Mouse (Mus musculus) lung, postnatal 14 days (tissue): Measurements from ENCODE around the gene Pcid2.

Experiments used
- DNase-seq: peaks from one replicate; pipeline ENCODE4 v3.0.0; 2021

The Pcid2 gene

DNA sequence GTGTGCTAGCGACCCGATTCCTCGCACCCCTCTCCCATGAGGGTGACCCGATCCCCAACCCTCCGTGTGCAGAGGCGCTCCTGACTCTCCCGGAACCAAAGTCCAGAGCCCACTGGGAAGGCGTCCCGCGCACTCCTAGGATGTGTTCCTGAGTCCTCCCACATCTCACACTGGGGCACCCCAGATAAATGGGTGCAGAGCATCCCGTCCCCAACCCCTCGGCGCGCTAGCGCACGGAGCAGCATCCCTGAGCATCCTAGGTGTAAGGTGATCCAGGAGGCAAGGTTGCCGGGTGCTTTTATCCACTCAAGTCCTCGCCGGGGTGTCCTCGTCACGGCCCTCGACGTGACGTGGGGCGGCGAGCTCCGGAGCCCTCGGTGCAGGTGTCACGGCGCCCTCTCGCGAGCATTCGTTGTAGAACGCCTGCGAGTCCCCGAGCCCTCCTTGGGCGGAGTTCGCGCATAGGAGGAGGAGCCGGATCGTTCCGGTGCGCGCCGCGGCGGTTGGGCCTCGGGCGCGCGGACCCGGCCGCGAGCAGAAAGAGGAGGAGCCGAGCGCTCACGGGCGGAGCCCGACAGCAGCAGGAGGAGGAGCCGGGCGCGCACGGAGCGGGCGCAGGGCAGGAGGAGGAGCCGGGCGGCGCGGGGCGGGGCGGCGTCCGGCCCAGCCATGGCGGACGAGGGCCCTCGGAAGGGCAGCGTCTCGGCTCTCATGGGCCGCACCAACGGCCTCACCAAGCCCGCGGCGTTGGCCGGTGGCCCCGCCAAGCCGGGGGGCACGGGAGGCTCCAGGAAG is at the start of gene Pcid2, which contains the start of gene Cul4a:
Pcid2 (minus strand) TSS at position 373 of the 795 bp plus-strand sequence.
Cul4a (plus strand) TSS at position 535 of the 795 bp plus-strand sequence.
- DNase-seq, result peak; percentile 98

DNA sequence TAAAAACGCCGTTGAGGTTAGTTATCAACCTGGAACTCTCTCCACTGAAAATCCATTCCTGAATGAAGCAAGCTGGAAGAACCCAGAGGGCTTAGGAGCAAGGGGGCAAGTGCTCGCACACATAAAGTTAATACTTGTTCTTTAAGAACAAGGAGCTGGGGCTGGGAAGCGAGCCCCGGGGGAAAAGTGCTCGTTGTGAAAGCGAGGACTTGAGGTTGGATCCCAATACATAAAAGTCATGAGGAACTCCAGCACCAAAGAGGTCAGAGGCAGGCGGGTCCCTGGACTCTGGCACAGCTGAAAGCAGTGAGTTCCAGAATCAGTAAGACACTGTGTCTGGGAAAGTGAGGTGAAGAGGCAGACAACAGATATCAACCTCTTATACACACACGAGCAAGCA is 48.8 kb upstream of the Pcid2 start:
- no peak for DNase-seq

DNA sequence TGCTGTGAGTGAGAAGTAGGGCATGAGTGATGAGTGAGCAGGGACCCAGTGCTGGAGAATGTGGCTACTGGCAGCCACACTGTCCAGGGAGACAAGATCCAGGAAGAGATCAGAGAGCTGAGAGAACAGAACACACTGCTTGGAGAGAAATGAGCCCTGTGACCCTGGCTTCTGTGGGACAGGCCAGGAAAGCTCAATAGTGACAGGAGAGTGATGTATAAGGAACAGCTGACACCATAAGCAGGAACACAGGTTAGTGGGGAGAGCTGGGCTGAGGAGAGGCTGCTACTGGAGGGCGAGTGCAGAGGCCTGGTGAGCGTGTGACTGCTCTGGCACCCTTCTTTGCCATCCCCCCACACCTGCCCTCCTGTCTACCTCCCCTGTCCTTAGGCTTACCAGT is 45.7 kb upstream of the Pcid2 start:
- DNase-seq, result no peak

DNA sequence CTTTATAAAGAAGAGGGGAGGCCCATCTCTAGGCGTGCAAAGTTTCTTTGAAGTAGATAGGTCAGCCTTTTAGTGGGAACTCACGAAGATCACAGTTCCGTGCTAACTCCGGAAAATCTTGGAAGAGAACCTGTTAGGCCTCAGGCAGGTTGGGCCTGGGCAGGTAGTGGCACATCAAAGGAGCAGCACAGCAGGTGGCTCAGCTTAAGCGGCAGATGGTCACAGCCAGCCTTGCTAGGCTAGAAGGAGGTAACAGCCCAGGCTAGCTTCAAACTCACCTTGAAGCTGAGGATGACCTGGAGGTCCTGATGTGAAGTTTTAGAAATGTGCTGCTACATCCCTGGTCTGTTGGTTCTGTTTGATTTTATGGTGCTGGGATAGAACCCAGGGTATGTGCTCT is 44.6 kb upstream of the Pcid2 start:
- DNase-seq, result no peak

DNA sequence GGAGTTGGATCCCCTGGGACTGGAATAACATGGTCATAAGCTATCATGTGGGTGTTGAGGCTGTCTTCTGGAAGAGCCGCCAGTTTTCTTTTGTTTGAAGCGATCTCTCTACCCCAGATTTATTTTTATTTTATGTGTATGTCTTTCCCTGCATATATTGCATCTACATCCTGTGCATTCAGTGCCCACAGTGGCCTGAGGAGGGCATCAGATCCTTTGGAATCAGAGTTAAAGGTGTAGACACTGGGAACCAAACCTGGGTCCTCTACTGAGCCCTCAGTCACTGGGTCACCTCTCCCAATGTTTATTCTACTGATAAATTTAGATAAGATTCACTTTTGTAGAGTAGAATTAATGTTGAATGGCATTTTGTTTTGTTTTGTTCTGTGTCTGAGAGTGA is 44.0 kb upstream of the Pcid2 start:
- no peak for DNase-seq

- DNase-seq, result no peak
Measured at GRCm38 (mm10) chr8:13148476-13148875, 43.2 kb upstream of the Pcid2 start.

GRCm38 (mm10) chr8:13141681-13142080 is 36.4 kb upstream of the Pcid2 start:
- no peak for DNase-seq

DNA sequence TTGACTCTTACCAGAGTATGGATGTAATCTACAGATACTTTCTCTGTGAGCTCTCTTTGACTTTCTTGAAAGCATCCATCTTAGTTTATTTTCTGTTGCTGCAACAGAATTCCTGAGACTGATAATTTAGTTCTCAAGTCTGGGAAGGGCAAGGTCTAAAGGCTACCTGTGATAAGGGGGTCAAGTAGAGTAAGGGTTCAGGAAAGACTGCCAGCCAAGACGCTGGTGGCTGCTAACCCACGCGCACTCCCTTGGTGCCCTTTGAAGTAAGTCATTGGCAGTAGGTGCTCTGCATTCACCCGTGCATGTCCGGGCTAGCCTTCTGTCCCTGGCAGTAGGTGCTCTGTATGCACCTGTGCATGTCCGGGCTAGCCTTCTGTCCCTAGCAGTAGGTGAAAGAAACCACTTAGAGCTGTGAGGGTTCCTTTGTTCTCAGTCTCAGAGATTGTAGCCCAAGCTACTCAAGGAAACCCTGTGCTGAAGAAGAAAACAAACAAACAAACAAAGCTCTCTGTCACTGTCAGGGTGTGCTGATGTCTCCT is 34.5 kb upstream of the Pcid2 start:
- DNase-seq, result no peak

GRCm38 (mm10) chr8:13132220-13132619 is 27.0 kb upstream of the Pcid2 start:
- DNase-seq, result peak; percentile 72

DNA sequence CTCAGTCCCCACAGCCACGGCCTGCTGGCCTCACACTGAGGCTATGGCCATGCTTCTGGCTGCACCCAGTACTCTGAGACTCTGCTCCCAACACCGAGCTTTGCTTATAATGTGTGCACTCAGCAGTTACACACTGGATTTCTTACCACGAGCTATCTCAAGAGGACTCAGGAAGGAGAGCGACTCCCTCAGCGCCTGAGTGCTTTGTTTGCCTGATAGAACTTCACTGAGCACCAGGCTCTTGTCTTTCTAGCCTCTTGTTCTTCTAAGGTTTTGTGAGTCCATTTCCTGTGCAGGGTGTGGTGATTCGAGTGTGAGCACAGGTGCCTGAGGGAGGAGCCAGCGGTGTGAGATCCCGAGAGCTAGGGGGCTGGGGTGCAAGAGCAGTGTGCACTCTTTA is 19.6 kb upstream of the Pcid2 start:
- no peak for DNase-seq

- DNase-seq, result no peak
Measured at GRCm38 (mm10) chr8:13122887-13123421, 17.7 kb upstream of the Pcid2 start.

DNA sequence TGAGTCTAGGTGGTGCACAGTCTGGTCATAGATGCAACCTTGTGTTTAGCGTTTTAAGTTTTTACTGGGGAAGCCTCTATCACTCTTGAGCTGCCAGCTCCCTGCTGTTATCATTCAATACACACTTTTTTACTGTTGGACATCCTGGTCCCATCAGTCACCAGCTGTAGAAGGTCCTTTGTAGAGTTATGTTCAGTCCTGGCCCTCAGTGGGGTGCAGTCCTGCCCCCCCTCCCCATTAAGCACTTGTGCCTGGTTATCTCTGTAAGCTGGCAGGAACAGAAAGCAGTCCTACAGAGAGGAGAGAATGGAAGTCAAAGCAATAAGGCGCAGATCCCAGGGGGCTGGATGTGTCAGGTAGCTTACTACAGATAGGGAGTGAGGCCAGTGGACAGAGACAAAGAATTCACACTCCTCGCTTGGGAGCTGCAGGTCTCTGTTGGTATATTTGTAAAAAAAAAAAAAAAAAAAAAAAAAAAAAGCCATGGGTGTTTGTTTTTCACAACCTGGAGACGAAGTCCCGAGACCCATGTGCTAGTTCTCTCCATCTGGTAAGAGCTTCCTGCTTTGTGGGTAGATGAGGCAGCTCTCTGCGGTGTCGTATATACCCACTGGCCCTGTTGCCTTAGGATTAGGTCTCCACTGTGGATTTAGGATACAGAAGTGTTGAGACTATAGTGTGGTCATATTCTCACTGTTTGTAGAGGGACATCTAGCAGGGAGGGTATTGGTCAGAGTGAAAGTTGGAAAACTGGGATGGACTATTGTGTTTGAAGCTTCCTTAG is 15.8 kb upstream of the Pcid2 start:
- no peak for DNase-seq

- DNase-seq, result no peak
Measured at GRCm38 (mm10) chr8:13118516-13118915, 13.3 kb upstream of the Pcid2 start.

DNA sequence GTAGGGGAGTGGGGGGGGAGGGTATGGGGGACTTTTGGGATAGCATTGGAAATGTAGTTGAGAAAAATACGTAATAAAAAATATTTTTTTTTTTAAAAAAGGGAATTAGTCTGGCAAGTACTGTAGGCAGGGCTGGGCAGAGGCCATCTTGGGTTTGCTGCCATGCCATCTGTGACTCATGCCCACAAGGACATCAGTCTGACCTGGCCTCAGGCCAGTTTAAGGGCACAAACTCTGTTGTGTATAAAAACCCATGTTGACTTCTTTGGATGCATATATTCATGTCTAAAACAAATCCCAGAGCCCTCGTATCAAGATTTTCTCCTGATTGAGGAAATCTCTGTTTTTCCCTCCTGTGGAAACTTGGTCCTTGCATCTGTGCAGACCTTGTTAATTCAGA is 11.8 kb upstream of the Pcid2 start:
- DNase-seq, result no peak

DNA sequence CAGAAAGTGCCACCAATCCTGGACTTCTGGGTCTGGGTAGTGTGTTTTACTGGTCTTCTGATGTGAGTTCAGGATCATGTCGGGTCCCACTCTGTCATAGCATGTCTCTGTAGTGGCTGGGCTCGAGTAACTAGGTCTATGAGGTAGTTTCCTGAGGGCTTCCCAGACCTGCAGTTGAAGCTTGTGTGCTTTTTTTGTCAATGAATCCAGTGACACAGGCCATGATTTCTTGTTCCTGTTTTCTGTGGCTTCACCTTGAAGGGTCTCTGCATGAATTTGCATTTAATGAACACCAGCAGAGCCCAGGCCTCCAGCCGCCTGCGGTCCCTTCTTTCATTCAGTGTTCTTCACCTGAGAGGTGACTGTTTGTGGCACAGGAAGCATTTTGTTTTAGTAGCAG is 8.0 kb upstream of the Pcid2 start:
- DNase-seq, result no peak

- no peak for DNase-seq
Measured at GRCm38 (mm10) chr8:13111917-13112316, 6.7 kb upstream of the Pcid2 start.

DNA sequence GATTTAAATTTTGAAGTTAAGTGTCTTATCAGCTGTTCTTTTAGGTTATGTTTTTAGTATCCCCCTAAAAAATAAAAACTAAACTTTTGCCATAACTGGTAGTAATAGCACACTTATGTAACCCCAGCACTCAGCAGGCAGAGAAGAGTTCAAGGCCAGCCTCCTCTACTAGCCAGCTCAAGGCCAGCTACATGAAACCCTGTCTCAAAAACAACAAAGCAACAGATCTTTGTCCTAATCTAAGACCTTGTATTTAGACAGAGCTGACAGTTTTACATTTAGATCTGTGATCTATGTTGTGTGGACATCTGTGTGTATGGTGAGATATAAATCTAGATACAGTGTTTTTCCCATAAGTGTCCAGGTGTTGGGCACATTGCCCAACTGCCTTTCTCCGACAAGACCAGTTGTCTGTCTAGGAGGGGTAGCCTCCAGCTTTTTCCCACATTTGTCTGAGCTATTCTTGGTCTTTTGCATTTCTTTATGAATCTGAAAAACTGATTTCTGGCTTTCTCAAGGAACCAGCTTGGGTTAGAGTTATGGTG is 4.2 kb upstream of the Pcid2 start:
- DNase-seq, result no peak

GRCm38 (mm10) chr8:13108967-13109366 is 3.7 kb upstream of the Pcid2 start:
- no peak for DNase-seq

DNA sequence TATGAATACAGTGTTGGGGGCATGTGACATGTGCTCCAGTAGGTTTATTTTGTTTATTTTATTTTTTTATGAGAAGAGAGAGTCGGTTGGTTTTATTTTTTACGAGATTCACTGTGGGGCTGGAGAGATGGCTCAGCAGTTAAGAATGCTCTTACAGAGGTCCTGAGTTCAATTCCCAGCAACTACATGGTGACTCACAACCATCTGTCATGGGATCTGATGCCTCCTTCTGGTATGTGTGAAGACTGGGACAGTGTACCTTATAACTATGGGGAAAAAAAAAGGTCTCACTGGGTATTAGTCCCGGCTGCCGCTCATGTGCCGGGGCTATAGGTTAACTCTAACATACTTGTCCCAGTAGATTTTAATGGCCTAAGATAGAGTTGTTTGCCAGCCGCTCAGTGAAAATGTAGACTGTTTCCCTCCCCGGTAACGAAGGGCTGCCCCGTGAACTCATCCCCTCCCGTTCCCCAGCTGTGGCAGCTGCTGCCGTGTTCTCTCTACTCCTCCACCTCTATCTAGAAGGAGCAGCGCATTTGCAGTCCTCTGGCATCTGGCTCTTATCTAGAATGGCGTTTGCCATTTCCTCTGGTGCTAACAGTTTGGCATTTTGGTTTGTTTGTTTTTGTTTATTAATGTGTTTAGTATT is 2.9 kb upstream of the Pcid2 start:
- no peak for DNase-seq

DNA sequence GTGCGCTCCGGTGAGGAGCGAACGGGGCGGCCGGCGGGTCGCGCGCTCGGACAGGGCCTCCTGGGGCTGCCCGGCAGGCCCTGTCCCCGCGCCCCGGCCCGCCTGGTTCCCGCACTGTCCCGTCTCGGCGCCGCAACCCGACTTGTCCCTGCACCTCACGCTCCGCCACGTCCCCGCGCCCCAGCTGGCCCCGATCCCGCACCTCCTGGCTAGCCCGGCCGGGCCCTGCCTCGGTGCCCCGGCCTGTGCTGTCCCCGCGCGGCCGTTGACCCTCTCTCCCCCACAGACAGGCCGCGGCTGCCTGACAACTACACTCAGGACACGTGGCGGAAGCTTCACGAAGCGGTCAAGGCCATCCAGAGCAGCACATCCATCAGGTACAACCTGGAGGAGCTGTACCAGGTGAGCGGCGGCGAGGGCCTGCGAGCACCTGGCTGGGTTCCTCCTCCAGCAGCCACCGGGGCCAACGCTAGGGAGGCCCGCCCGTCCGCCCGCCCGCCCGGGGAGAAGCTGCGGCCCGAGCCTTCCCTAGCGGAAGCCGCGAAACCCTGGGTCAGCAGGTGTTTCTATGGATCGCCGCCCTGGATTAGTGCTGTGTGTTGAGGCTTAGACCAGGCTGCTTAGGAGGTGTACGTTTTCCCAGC is 771 bp upstream of the Pcid2 start:
- no peak for DNase-seq

DNA sequence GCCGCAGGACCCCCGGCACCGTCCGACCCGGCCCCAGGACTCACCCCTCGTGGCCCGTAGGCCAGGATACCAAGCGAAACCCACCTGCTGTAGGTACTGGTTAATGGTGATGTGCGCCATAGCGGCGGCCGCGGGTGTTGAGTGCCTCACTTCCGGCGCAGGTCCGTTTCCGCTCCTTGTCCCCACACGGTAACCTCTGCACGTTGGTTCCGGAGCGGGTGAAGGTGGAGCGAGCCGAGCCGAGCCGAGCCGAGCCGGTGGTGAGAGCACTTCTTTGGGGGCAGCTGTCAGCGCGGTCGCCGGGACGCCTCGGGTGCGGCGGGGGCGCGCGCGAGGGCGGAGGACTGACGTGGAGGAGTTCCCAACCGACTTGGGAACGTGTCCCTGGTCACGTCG is 570 bp downstream of the Pcid2 start:
- peak; percentile 94 for DNase-seq

DNA sequence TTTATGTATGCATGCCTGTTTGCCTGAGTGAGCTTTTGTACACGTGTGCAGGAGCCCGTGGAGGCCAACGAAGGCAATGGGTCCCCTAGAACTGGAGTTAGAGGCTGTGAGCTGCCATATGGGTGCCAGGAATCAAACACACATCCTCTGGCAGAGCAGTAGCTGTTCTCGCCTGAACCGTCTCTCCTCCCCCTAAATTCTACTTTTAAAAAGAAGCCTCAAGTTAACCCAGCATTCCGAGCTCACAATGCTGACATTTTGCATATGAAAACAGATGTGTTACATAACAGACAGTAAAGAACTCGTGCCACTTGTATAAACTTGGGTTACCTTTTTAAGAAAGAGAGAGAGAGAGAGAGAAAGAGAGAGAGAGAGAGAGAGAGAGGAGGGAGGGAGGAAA is 27.7 kb downstream of the Pcid2 start:
- DNase-seq, result no peak
